Mouse (Mus musculus) bone marrow macrophage, adult 2 months (primary cell): ENCODE data around the gene Tjp1.

Experiments used
- CTCF ChIP-seq: IDR thresholded peaks from 2 replicates; pipeline ENCODE4 v1.5.1; 2012; ENCODE audit warnings: low read depth, mild to moderate bottlenecking, low read length, moderate library complexity
- POLR2A ChIP-seq: IDR thresholded peaks from 2 replicates; pipeline ENCODE4 v1.6.1; 2012; ENCODE audit warnings: mild to moderate bottlenecking, low read depth, low read length, borderline replicate concordance

DNA sequence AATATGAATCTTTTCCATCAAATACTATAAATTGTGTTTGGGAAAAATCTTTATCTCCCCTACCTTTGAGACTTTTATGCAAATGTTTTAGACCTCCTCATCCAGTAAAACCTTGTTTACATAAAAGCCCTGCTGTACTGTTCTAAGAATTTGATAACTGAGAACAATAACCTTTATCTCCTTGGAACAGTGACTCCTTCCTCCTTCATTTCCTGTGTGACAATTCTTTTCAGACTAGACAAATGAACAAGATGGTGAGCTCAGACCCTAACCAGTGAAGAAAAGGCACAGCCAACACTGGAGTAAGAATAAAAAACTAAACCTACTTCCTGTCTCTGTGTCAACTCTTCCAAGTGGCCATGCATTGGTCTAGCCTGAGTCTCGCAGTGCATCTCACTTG is 107.7 kb downstream of the Tjp1 start:
- TF ChIP-seq CTCF, result no peak
- TF ChIP-seq POLR2A, result no peak
